Mouse (Mus musculus) myocyte (in vitro differentiated cells): ENCODE results near the gene Fam169b.

Source experiments
- POLR2A ChIP-seq: IDR thresholded peaks from one replicate; pipeline ENCODE4 v1.6.1; 2011; ENCODE audit warnings: low read depth, mild to moderate bottlenecking, control low read depth, moderate library complexity; ENCODE audit not compliant: insufficient read length
- TCF12 ChIP-seq: IDR thresholded peaks from one replicate; pipeline ENCODE4 v1.6.1; 2011; ENCODE audit warnings: mild to moderate bottlenecking, control low read depth; ENCODE audit not compliant: poor library complexity, insufficient read depth, severe bottlenecking
- USF1 ChIP-seq: IDR thresholded peaks from one replicate; pipeline ENCODE4 v1.6.1; 2011; ENCODE audit warnings: low read depth, mild to moderate bottlenecking, control low read depth, moderate library complexity

- TF ChIP-seq TCF12 (no peak), POLR2A (no peak), USF1 (no peak)
These were observed 81.9 kb downstream of the Fam169b start for GRCm38 (mm10) chr7:68355325-68356076.
